Mouse (Mus musculus) kidney, postnatal 0 days (tissue): ENCODE data around the gene Exosc5. TPM values are rescaled to one million over a fixed set of nuclear protein-coding genes. Genes with fewer than 3 reads are reported as not detected.
A peak's percentile ranks its signal among the peaks of the same experiment; 100 is the strongest.

ENCODE experiments used
- ATAC-seq: fragments of 200-750 bp; cut with Nextera tagmentation; replicated peaks from 2 replicates; pipeline ENCODE4 v1.8.0; 2017; ENCODE audit warnings: low read depth, moderate number of reproducible peaks, moderate TSS enrichment, moderate library complexity; ENCODE audit not compliant: low FRiP score
- DNase-seq: peaks from one replicate; pipeline ENCODE4 v3.0.0-alpha.2; 2016; ENCODE audit warnings: low spot score
- H3K27ac ChIP-seq: fragments of 300-500 bp; sonication (generic); 2 replicates; pipeline ENCODE4 v1.5.1; 2014; ENCODE audit warnings: mild to moderate bottlenecking
- H3K27me3 ChIP-seq: fragments of 300-500 bp; sonication (generic); 2 replicates; pipeline ENCODE4 v1.6.1; 2014; ENCODE audit warnings: low read length, mixed read lengths; ENCODE audit not compliant: insufficient read depth
- H3K36me3 ChIP-seq: fragments of 300-500 bp; sonication (generic); 2 replicates; pipeline ENCODE4 v1.6.1; 2014; ENCODE audit warnings: low read length, mixed read lengths; ENCODE audit not compliant: insufficient read depth
- H3K4me1 ChIP-seq: fragments of 300-500 bp; sonication (generic); replicated peaks from 2 replicates; pipeline ENCODE4 v1.6.1; 2014; ENCODE audit warnings: antibody characterized with exemption, low read length, mixed read lengths; ENCODE audit not compliant: insufficient read depth
- H3K4me2 ChIP-seq: fragments of 300-500 bp; sonication (generic); 2 replicates; pipeline ENCODE4 v1.6.1; 2014; ENCODE audit warnings: mild to moderate bottlenecking, low read length, moderate library complexity, mixed read lengths
- H3K4me3 ChIP-seq: fragments of 300-500 bp; sonication (generic); replicated peaks from 2 replicates; pipeline ENCODE4 v1.5.1; 2014; ENCODE audit warnings: low read depth, low read length
- H3K9ac ChIP-seq: fragments of 300-500 bp; sonication (generic); 2 replicates; pipeline ENCODE4 v1.6.1; 2014; ENCODE audit warnings: low read depth, low read length
- H3K9me3 ChIP-seq: fragments of 300-500 bp; sonication (generic); replicated peaks from 2 replicates; pipeline ENCODE4 v1.6.1; 2016; ENCODE audit warnings: low read length, inconsistent platforms, mixed read lengths
- CTCF ChIP-seq: IDR thresholded peaks from 2 replicates; pipeline ENCODE4 v1.5.1; 2016; ENCODE audit warnings: antibody characterized with exemption, low read depth, mild to moderate bottlenecking, moderate library complexity
- WGBS: fragments of 180-500 bp; shearing (Covaris S2); extraction: QIAGEN DNeasy Blood & Tissue Kit; methylation state at CpG from one replicate; pipeline ENCODE4 v1.1.7; 2014; 5-methylcytosine and 5-hydroxymethylcytosine counted together
- polyA plus RNA-seq: library from polyadenylated mRNA; unstranded; fragments of >200 nt; fragmentation: Nextera tagmentation; extraction: Ambion mirVana; gene quantifications from 2 replicates; pipeline ENCODE4 v1.2.1, GENCODE M21; 2015

The Exosc5 gene
- polyA plus RNA-seq, 1 experiment from 2014 or later: 76.8 TPM

DNA sequence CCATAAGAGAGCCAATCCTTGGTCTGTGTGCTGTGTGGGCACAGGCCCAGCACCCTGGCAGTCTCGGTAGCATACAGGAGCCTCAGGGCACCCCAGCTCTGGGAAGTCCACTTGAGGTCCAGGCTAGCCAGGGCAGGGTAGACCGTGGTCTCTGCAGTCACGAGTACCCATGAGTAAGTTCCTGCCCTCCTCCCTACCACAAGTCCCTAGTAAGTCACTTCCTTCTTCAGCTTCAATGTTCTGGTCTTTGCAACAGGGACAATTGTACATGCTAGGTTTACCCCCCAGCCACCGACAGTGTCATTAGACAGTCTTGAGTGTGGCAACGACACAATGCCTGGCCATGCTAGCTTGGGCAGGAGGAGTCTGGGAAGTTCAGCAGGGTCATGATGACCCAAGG lies 26.3 kb upstream of the Exosc5 start:
- H3K9me3 ChIP-seq: no peaks in the 10 kb centered on the region
- peaks cover 31% of the 10 kb centered on the region for H3K36me3 ChIP-seq
- DNase-seq (no peak), ATAC-seq (no peak)
- H3K4me1 ChIP-seq: 0 out of 2 replicates have a peak, but pooled peaks cover 8% of the 10 kb centered on the region
- H3K27me3 ChIP-seq: no peaks in the 10 kb centered on the region
- H3K4me2 ChIP-seq: no peak overlapping the region
- H3K27ac ChIP-seq: no peak overlapping the region
- no peak for TF ChIP-seq CTCF
- WGBS: 83% methylated on average over 5 of the region's 5 CpGs
- no peak overlapping the region for H3K4me3 ChIP-seq
- H3K9ac ChIP-seq: no peak overlapping the region

DNA sequence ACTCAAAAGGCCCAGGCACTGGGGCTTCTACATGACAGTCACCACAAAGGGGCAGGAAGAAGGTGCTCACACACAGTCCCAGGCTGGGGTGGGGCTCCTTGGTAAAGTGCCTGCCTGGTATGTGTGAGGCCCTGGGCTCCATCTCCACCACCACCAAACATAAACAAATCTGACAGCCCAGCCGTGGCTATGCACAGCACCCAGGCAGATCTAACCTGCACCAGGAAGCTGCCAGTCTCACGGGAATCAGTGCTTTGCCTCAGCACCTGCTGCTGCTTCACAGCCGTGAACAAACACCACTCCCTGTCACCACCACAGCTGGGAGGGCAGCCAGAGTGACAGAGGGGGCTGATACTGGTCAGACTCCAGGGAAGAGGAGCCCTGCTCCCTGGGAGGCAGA lies 22.6 kb upstream of the Exosc5 start:
- Histone ChIP-seq H3K27ac (no peak overlapping the region), H3K4me1 (no peaks in the 10 kb centered on the region), H3K9ac (no peak overlapping the region), H3K4me3 (no peak overlapping the region), H3K36me3 (peaks cover 25% of the 10 kb centered on the region), H3K9me3 (no peaks in the 10 kb centered on the region), H3K4me2 (no peak overlapping the region), H3K27me3 (no peaks in the 10 kb centered on the region)
- no peak for TF ChIP-seq CTCF
- ATAC-seq: no peak
- no peak for DNase-seq
- WGBS: 48% methylated on average over 3 of the region's 3 CpGs

DNA sequence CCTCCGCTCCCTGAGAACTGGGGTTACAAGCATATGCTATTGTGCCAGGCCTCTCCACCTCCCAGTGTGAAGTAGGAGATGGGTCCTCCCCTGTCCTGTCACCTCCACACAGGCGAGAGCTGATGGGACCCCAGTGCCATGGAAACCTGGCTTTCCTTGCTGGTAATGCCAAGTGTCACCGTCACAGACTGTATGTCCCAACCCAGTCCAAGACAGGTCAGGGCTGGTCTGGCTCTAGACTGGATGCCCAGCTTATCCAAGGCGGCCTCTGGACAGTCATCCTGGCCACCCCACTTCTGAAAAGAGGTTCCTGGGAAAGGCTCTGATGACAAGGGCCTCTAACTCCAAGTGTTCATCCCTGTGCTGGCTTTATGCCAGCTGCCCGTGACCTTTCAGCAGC lies 21.9 kb upstream of the Exosc5 start:
- H3K9ac ChIP-seq: no peak overlapping the region
- 91% methylated on average over 5 of the region's 5 CpGs for WGBS
- no peak overlapping the region for H3K4me2 ChIP-seq
- DNase-seq (no peak), ATAC-seq (no peak)
- H3K27me3 ChIP-seq: no peaks in the 10 kb centered on the region
- H3K27ac ChIP-seq: no peak overlapping the region
- no peaks in the 10 kb centered on the region for H3K9me3 ChIP-seq
- H3K4me3 ChIP-seq: no peak overlapping the region
- no peaks in the 10 kb centered on the region for H3K4me1 ChIP-seq
- peaks cover 24% of the 10 kb centered on the region for H3K36me3 ChIP-seq
- TF ChIP-seq CTCF: no peak

DNA sequence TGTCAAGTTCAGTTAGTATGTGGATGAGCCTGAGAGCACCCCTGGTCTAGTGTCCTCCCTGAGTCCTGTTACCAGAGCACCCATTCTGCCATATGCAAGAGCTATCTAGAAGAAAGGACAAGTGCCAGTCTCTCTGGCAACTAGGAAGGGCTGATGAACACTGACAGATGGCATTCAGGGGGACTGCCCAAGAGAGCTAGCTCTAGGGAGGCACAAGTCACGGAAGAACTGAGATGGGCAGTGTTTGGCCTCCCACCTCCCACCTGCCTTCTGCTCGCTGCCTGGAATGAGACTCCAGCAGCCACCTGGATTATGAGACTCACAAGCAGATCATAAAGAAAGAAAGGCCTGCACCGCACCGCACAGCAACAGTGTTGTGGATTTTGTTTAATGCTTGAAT lies 19.2 kb upstream of the Exosc5 start:
- no peak for ATAC-seq
- 81% methylated on average over 4 of the region's 4 CpGs for WGBS
- H3K4me1 ChIP-seq: no peaks in the 10 kb centered on the region
- H3K9ac ChIP-seq: no peak overlapping the region
- H3K9me3 ChIP-seq: no peaks in the 10 kb centered on the region
- no peak overlapping the region for H3K4me2 ChIP-seq
- no peak for TF ChIP-seq CTCF
- no peak for DNase-seq
- H3K27me3 ChIP-seq: no peaks in the 10 kb centered on the region
- H3K36me3 ChIP-seq: peaks cover 13% of the 10 kb centered on the region
- no peak overlapping the region for H3K27ac ChIP-seq
- no peak overlapping the region for H3K4me3 ChIP-seq

DNA sequence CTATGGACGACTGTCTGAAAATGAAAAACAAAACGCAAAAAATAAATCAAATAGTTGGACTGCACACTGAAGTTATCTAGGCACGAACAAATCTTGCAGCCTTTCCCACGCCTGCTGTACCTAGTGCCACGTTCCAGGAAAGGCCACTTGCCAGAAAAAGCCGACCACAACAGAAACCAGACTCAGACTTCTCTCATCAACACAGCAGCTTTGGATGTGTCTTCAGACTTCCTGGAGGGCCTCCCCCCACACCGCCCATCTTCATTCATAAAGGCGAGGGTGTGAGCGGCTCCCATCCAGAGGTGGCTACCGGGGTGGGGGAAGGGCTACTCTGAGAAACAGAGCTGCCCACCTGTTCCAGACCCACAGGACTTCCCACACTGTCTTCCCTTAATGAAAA lies 14.8 kb upstream of the Exosc5 start:
- no peaks in the 10 kb centered on the region for H3K4me1 ChIP-seq
- H3K9me3 ChIP-seq: no peaks in the 10 kb centered on the region
- no peak for TF ChIP-seq CTCF
- no peaks in the 10 kb centered on the region for H3K27me3 ChIP-seq
- no peak overlapping the region for H3K27ac ChIP-seq
- no peak overlapping the region for H3K4me2 ChIP-seq
- H3K36me3 ChIP-seq: no peaks in the 10 kb centered on the region
- DNase-seq (no peak), ATAC-seq (no peak)
- WGBS: 79% methylated on average over 10 of the region's 10 CpGs
- H3K9ac ChIP-seq: no peak overlapping the region
- no peak overlapping the region for H3K4me3 ChIP-seq

DNA sequence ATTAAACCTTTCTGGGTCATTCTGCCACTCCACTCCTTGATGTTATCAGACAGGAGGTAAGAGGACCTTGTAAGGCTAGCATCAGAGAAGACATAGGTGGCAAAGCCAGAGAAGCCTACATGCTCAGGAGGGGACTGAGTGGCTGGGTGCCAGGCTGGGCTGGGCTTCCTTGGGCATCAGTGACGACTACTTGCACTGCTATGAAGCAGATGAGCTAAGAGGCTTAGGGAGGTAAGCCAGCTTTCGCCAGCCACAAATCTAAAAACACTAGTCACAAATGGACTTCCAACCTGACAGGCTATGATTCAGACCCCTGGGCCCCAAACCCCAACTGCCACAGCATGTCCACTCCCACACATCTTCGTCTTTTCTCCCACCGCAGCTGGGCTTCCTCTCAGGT lies 14.3 kb upstream of the Exosc5 start:
- no peak for ATAC-seq
- DNase-seq: no peak
- no peaks in the 10 kb centered on the region for H3K9me3 ChIP-seq
- WGBS: 41% methylated on average over 4 of the region's 4 CpGs
- no peak overlapping the region for H3K9ac ChIP-seq
- H3K4me2 ChIP-seq: no peak overlapping the region
- H3K36me3 ChIP-seq: no peaks in the 10 kb centered on the region
- H3K4me3 ChIP-seq: no peak overlapping the region
- H3K27ac ChIP-seq: no peak overlapping the region
- H3K27me3 ChIP-seq: no peaks in the 10 kb centered on the region
- no peak for TF ChIP-seq CTCF
- H3K4me1 ChIP-seq: no peaks in the 10 kb centered on the region

DNA sequence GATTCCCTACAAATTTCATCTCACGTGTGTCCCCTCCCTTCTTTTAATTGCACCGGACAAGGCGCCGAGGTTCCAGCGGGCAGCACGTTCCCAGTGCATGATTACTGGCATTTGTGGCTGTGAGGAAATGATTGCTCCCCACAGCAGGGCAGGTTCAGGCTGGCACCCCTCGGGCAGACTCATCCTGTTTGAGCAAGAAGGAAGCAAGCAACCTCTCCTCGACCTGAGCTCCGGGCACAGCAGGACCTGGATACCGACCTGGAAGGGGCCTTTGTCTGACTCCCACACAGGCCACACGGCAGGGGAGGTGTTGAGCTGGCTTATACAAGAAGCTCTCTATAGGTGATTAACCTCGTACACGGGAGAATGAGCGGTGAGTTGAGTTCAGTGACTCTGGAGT lies 13.9 kb upstream of the Exosc5 start:
- ATAC-seq (peak; percentile 72), DNase-seq (no peak)
- 34% methylated on average over 14 of the region's 14 CpGs for whole genome bisulfite sequencing
- no peak overlapping the region for H3K4me2 ChIP-seq
- TF ChIP-seq CTCF: no peak
- H3K4me3 ChIP-seq: no peak overlapping the region
- H3K27ac ChIP-seq: no peak overlapping the region
- H3K4me1 ChIP-seq: no peaks in the 10 kb centered on the region
- H3K36me3 ChIP-seq: no peaks in the 10 kb centered on the region
- no peaks in the 10 kb centered on the region for H3K27me3 ChIP-seq
- no peak overlapping the region for H3K9ac ChIP-seq
- H3K9me3 ChIP-seq: no peaks in the 10 kb centered on the region
